Mouse (Mus musculus): ENCODE data around the gene Arid4b. TPM values are rescaled to one million over a fixed set of nuclear protein-coding genes. Genes with fewer than 3 reads are reported as not detected.
"Not testable (repeated sequence)": the region's sequence is repeated elsewhere in the genome, so short reads cannot be mapped to it uniquely, and the experiment has no call there.

Gene Arid4b
- polyA plus RNA-seq, 1 experiment: 3.2 TPM

GRCm38 (mm10) chr13:14018852-14019251, 44.2 kb upstream of the Arid4b start:
- no peaks in the 10 kb centered on the region for H3K79me3 ChIP-seq (ENCODE audit: low read depth)
- no peak overlapping the region for H3ac ChIP-seq (ENCODE audit: control insufficient read depth, insufficient read length, low read depth)
- peaks cover 36% of the 10 kb centered on the region for H3K36me3 ChIP-seq (ENCODE audit: control insufficient read depth, insufficient read depth)

GRCm38 (mm10) chr13:14021417-14021816, 41.6 kb upstream of the Arid4b start:
- H3K36me3 ChIP-seq (ENCODE audit: control insufficient read depth, insufficient read depth): peaks cover 29% of the 10 kb centered on the region
- H3ac ChIP-seq (ENCODE audit: control insufficient read depth, insufficient read length, low read depth); H3K4me3 ChIP-seq (ENCODE audit: insufficient read depth, poor library complexity, severe bottlenecking); H3K27me3 ChIP-seq (ENCODE audit: control insufficient read depth, insufficient read depth, insufficient read length); H3K79me3 ChIP-seq (ENCODE audit: low read depth); H3K79me2 ChIP-seq (ENCODE audit: control insufficient read depth, insufficient read depth): not testable (repeated sequence)

More at GRCm38 (mm10) chr13:14018852-14019251, 44.2 kb upstream of the Arid4b start:
- Histone ChIP-seq H3K4me3 (ENCODE audit: insufficient read depth, poor library complexity, severe bottlenecking) (no peak overlapping the region), H3K79me2 (ENCODE audit: control insufficient read depth, insufficient read depth) (no peaks in the 10 kb centered on the region), H3K27me3 (ENCODE audit: control insufficient read depth, insufficient read depth, insufficient read length) (no peaks in the 10 kb centered on the region)
- no peak for TF ChIP-seq MYOG (IDR thresholded peaks at IDR 0.05; ENCODE audit: control insufficient read depth, extremely low read depth, insufficient read length)
- TF ChIP-seq CEBPB (IDR thresholded peaks at IDR 0.05; ENCODE audit: low read depth): no peak
- no peak for TF ChIP-seq MYOD1 (IDR thresholded peaks at IDR 0.05; ENCODE audit: control insufficient read depth, insufficient read length, low read depth)
- no peak for TF ChIP-seq MAX (IDR thresholded peaks at IDR 0.05)
- TF ChIP-seq USF1 (IDR thresholded peaks at IDR 0.05; ENCODE audit: low read depth): no peak
- TF ChIP-seq FOSL1 (IDR thresholded peaks at IDR 0.05; ENCODE audit: insufficient read depth, low read length, poor library complexity, severe bottlenecking): no peak
- no peak for TF ChIP-seq CTCF (IDR thresholded peaks at IDR 0.05; ENCODE audit: control insufficient read depth, insufficient read depth, insufficient read length)

- H3K79me2 ChIP-seq (ENCODE audit: control insufficient read depth, insufficient read depth): peaks cover 15% of the 10 kb centered on the region
- TF ChIP-seq CTCF (IDR thresholded peaks at IDR 0.05; ENCODE audit: control insufficient read depth, insufficient read depth, insufficient read length) (no peak), MAX (IDR thresholded peaks at IDR 0.05) (no peak), MYOD1 (IDR thresholded peaks at IDR 0.05; ENCODE audit: control insufficient read depth, insufficient read length, low read depth) (no peak), CEBPB (IDR thresholded peaks at IDR 0.05; ENCODE audit: low read depth) (no peak), FOSL1 (IDR thresholded peaks at IDR 0.05; ENCODE audit: insufficient read depth, low read length, poor library complexity, severe bottlenecking) (no peak), USF1 (IDR thresholded peaks at IDR 0.05; ENCODE audit: low read depth) (no peak), MYOG (IDR thresholded peaks at IDR 0.05; ENCODE audit: control insufficient read depth, extremely low read depth, insufficient read length) (no peak)
Measured at GRCm38 (mm10) chr13:14025554-14025953, 37.5 kb upstream of the Arid4b start.

GRCm38 (mm10) chr13:14026154-14026820, 36.7 kb upstream of the Arid4b start:
- H3K27me3 ChIP-seq (ENCODE audit: control insufficient read depth, insufficient read depth, insufficient read length): no peaks in the 10 kb centered on the region
- peaks cover 42% of the 10 kb centered on the region for H3K36me3 ChIP-seq (ENCODE audit: control insufficient read depth, insufficient read depth)
- no peak for TF ChIP-seq MAX (IDR thresholded peaks at IDR 0.05)
- no peak for TF ChIP-seq MYOG (IDR thresholded peaks at IDR 0.05; ENCODE audit: control insufficient read depth, extremely low read depth, insufficient read length)
- no peak for TF ChIP-seq CEBPB (IDR thresholded peaks at IDR 0.05; ENCODE audit: low read depth)
- no peak for TF ChIP-seq FOSL1 (IDR thresholded peaks at IDR 0.05; ENCODE audit: insufficient read depth, low read length, poor library complexity, severe bottlenecking)
- no peak for TF ChIP-seq CTCF (IDR thresholded peaks at IDR 0.05; ENCODE audit: control insufficient read depth, insufficient read depth, insufficient read length)
- TF ChIP-seq MYOD1 (IDR thresholded peaks at IDR 0.05; ENCODE audit: control insufficient read depth, insufficient read length, low read depth): no peak
- no peak overlapping the region for H3K4me3 ChIP-seq (ENCODE audit: insufficient read depth, poor library complexity, severe bottlenecking)
- peaks cover 16% of the 10 kb centered on the region for H3K79me3 ChIP-seq (ENCODE audit: low read depth)
- no peak overlapping the region for H3ac ChIP-seq (ENCODE audit: control insufficient read depth, insufficient read length, low read depth)
- peaks cover 22% of the 10 kb centered on the region for H3K79me2 ChIP-seq (ENCODE audit: control insufficient read depth, insufficient read depth)

More at GRCm38 (mm10) chr13:14025554-14025953, 37.5 kb upstream of the Arid4b start:
- Histone ChIP-seq H3K36me3 (ENCODE audit: control insufficient read depth, insufficient read depth) (peaks cover 42% of the 10 kb centered on the region), H3K79me3 (ENCODE audit: low read depth) (peaks cover 10% of the 10 kb centered on the region), H3K27me3 (ENCODE audit: control insufficient read depth, insufficient read depth, insufficient read length) (no peaks in the 10 kb centered on the region), H3K4me3 (ENCODE audit: insufficient read depth, poor library complexity, severe bottlenecking) (no peak overlapping the region), H3ac (ENCODE audit: control insufficient read depth, insufficient read length, low read depth) (no peak overlapping the region)

- TF ChIP-seq FOSL1 (IDR thresholded peaks at IDR 0.05; ENCODE audit: insufficient read depth, low read length, poor library complexity, severe bottlenecking) (no peak), USF1 (IDR thresholded peaks at IDR 0.05; ENCODE audit: low read depth) (no peak), MYOG (IDR thresholded peaks at IDR 0.05; ENCODE audit: control insufficient read depth, extremely low read depth, insufficient read length) (no peak), MAX (IDR thresholded peaks at IDR 0.05) (no peak), CEBPB (IDR thresholded peaks at IDR 0.05; ENCODE audit: low read depth) (no peak), MYOD1 (IDR thresholded peaks at IDR 0.05; ENCODE audit: control insufficient read depth, insufficient read length, low read depth) (no peak), CTCF (IDR thresholded peaks at IDR 0.05; ENCODE audit: control insufficient read depth, insufficient read depth, insufficient read length) (no peak)
- Histone ChIP-seq H3K4me3 (ENCODE audit: insufficient read depth, poor library complexity, severe bottlenecking) (no peak overlapping the region), H3K36me3 (ENCODE audit: control insufficient read depth, insufficient read depth) (peaks cover 19% of the 10 kb centered on the region), H3K27me3 (ENCODE audit: control insufficient read depth, insufficient read depth, insufficient read length) (no peaks in the 10 kb centered on the region), H3K79me3 (ENCODE audit: low read depth) (peaks cover 74% of the 10 kb centered on the region), H3ac (ENCODE audit: control insufficient read depth, insufficient read length, low read depth) (no peak overlapping the region), H3K79me2 (ENCODE audit: control insufficient read depth, insufficient read depth) (peaks cover 94% of the 10 kb centered on the region)
Measured at GRCm38 (mm10) chr13:14033309-14034072, 29.5 kb upstream of the Arid4b start.
